Mouse (Mus musculus) CD4-positive, CD25-positive, alpha-beta regulatory T cell, adult 2 months (primary cell): Measurements from ENCODE around the gene Zfp322a.
A peak's percentile ranks its signal among the peaks of the same experiment; 100 is the strongest.

Experiments used
- DNase-seq: peaks from one replicate; pipeline ENCODE4 v3.0.0-alpha.2; 2012; ENCODE audit warnings: low read depth, low spot score

Zfp322a gene

DNA sequence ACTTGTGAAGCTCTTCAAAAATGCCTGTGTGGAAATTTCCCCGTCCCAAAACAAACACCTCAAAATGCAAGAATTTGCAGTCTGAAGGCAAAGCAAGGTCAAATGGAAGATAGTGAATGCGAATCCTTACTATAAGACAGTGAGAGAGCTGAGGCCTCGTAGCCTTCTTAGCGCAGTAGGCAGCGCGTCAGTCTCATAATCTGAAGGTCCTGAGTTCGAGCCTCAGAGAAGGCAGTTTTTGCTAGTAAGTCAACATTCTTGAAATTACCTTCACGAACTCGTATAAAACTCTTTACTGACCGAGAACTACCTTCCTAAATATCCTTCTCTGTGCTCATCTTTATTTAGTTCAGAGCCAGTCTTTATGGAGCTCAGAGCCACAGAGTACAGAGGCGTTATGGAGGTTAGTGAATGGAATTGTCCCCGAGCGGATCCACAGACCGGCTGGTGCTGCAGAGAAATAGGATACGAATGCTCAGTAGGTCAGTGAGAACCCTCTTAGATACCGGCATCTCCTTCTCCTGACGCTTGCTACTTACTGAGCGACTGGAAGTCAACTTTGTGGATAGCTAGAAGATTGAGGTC, 51.6 kb downstream of the Zfp322a start:
- DNase-seq = no peak

DNA sequence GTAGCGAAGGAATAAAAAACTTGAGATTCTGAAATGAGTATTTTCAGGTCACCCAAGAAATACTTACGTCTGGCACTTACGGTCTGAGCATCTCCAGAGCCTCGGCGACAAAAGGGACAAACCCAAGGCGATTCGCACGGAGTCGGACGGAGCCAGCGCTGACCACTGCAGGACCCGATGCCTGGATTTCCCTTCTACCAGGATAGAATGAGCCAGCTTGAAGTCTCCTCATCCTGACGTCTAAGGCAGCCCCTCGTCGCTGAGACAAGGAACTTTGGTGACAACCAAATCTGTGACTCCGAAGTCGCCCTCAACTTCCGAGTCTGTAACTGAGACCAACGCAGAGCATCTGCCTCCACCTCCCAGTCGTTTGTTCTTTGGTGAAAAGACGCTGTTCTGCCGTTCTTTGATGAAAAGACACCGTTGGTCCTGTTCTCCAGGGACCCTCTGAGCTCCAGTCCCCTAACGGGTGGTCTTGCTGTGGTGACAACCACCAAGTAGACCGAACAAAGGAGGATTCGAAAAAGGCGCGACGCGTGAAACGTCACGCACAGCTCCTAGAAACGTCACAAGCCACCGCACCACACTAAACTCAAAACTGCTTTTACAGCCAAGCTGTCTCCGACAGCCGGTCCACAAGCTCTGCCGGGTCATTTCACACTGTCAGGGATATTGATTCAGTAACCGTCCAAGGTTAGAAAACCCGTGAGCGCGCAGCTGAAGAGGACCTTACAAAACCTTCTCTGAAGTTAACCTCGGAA, 55.9 kb downstream of the Zfp322a start:
- no peak for DNase-seq

DNA sequence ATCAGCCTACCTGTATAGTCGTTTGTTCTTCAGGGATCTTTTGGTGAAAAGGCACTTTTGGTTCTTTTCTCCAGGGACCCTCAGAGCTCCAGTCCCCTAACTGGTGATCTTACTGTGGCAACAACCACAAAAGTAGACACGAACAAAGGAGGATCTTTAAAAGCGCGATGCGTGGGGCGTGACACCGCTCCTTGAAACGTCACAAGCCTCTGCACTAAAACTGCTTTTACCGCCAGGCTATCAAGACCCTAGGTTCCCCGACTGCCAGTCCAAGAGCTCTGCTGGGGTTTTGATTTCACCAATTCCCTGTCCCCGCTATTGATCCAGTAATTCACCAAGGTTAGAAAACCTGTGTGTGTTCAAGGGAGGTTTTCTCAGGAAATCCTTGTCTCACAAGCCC, 59.0 kb downstream of the Zfp322a start:
- DNase-seq = no peak

DNA sequence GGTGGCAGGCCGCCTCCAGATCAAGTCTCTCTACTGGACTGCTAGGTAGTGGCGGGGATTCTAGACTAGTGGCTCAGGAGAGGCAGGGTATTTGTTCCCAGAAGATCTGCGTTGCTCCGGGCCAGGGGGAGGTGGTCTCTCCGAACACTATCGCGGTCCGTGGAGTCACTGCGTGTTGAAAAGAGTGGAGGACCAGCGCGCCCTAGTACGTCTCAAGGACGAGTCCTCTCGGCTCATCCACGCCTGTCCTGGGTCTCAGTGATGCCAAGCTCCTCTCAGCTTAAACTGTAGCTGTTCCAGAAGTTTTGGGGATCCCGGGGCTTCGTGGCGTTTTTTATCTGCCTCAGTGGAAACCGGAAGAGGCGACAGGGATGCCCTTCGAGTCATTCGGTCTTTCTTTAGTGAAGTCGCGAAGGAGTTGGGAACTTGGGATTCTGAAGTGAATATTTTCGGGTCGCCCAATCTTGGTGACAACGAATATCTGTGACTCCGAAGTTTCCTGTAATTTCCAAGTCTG, 59.5 kb downstream of the Zfp322a start:
- DNase-seq = no peak

DNA sequence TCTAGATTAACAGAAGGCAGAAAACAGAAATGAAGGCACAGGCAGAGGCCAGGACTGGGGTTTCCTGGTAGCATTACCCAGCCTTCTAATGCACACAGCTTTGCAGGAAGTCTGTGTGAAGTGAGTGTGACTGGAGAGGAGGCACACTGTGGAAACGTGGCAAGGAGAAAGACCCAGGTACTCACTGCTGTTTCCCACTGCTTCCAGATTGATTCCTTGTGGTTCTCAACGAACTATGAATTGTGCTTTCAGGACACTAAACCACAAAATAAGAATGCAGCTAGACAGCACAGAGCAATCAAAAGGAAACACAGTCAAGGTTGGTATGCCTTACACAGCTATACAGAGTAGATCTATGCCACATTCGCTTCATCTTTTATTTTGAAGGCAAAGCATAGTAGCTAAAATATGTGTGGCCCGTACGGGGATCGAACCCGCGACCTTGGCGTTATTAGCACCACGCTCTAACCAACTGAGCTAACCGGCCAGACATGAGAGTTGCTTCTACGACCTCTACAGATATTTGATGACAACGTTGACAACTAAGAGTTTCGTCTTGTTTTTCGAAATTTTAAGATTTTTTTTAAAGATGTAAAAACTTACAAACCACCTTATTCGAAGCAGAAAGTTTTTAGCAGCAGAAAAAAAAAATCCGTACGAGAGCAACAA, 60.2 kb downstream of the Zfp322a start:
- DNase-seq = peak; percentile 9

DNA sequence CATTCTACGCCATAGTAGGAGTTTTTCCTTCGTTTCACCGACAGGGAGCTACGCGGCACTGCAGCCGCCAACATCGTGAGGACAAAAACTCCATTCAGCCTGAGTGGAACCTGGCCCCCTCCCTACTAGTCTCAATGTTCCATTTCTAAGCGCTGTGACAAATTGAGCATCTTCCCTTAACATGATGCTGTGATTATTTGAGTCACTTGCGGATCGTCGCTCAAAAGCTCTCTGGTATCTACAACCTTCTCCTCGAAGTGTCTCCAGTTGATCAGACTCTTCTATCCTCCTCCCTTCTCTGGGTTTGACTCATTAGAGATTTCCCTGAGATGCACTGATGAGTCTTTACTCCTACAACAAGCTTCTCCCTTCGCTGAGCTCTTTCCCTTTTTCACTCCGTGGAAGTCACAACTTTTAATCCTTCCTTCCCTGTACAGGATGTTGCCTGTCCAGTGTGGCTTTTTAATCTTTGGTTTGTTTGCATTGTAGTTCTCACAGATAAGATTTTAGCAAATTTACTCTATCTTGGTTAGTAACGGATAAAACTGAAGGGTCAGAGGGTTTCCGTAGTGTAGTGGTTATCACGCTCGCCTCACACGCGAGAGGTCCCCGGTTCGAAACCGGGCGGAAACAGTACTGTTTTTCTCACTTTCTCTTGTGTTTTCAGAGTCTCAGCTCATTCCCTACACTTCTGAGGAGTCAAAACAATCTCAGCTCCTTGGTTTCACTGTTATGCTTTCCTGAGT, 61.8 kb downstream of the Zfp322a start:
- DNase-seq = no peak

DNA sequence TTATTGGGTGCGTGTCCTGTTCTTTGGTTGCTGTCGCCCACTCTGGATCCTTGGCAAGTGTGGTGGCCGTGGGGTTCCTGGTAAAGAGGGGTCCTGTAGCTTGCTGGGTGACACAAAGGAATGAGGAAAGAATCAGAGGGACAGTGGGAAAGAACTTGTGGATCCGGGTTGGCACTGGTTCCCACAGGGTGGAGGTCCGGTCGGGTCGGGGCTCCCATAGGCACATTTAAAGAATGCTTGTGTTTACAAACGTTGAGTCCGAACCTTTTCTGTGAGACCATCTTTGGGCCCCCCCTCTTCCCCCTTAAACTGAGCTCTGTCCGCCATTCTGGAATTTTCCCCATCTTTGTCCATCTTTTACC, 62.3 kb downstream of the Zfp322a start:
- DNase-seq = no peak
